Mouse (Mus musculus): ENCODE results near the gene Mcur1.

Gene Mcur1

DNA sequence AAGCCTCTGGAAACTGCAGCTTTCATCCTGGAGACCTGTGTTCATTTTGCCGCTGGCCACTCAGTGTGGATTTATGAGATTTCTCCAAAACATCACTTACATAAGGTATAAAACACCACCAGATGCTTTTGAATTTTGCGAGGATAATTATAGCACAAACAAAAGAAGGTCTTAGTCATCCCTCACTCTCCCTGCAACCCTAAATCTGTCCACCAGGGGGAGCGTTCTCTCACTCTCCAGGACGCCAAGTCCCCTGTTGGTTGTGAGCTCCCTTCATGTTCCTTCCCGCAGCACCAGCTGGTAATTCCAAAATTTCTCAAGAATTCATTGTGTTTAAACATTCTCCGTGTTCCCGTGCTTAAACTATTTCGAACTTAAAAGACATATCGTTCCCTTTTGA, 5.4 kb upstream of the Mcur1 start:
- DNase-seq (ENCODE audit: low spot score), result peak; percentile 78

DNA sequence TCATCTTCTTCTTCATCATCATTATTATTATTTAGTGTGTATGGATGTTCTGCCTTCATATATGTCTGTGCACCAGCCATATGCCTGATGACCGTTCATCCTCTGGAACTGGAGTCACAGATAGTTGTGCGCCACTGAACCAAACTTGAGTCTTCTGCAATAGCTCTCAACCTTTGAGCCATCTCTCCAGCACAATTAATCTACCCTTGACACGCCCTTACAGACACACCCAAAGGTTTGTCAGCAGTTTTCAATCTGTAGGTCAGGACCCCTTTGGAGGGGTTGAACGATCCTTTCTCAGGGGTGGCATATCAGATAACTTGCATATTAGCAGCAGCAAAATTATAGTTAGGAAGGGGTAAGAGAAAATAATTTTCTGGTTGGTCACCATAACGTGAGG, 4.7 kb upstream of the Mcur1 start:
- DNase-seq (ENCODE audit: low spot score), result peak; percentile 14

DNA sequence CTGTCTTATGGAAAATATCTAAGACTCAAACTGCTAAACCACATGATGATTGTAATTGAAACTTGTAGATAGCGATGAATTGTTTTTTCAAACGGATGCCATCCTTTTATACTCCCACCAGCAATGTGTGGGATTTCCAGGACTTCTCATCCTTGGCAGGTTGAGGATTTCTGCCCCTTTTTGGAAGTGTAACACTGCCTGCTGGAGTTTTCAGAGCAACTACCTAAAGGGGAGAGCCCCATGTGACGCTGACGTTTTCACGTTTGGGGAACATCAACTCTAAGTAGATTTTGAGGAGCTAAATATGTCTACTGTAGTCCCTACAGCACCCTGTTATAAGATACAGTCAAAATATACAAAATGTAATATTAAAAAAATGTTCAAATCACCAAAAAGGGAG, 2.7 kb upstream of the Mcur1 start:
- no peak for DNase-seq (ENCODE audit: low spot score)

DNA sequence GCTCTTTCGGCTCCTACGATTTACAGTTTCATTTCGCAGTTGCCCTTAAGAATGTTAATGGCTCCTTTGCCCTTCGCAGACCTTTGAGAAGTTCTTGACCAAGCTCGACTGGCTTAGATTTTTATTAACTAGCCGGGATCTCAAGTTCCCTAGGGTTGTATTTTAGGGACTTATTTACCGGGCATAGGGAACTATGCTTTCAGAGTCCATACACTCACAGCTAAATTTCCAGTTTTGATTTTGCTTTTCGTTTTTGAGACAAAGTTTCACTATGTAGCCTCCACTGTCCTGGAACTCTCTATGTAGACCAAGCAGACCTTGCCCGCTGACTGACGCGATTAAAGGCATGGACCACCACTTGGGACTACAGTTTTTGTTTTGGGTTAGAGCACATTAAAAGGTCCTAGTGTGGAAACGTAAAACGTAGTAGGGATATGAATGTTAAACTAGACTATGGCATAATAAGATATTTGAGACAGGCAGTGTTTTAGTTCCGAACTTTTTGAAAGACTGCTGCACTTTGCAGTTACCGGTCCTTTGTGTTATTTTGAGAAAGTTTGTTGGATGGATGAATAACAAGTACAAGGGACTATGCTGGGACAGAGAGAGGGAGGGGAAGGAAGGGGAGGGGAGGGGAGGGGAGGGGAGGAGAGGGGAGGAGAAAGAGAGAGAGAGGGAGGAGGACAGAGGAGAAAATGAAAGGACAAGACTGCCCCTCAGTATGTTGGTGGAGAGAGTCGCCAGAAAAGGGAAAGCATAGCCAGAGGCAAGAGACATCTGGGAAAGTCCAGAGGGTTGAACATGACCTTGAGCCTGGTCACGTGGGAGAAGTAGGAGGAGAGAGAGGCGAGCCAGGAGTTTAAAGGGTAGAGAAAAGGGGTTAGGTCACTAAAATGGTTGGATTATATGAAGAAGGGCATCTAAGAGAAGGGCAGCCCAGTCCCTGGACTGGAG, 744 bp upstream of the Mcur1 start:
- DNase-seq (ENCODE audit: low spot score), result peak; percentile 33

DNA sequence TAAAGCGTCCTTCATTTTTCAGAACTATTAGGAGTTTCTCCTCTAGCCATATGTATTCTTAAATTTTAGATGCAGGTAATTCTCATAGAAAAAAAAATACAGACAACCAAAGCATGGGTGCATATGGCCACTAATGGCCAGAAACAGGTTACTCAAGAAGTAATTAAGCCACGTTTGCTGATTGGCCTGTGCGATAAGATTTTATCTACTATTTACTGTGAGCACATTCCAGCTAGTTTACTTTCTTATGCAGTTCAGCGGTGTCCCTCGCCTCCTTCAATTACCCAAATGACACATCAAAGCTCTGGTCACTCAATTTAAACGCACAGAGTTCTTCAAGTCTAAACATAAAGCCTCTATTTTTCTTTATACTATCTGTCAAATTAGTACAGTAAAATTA, 1.0 kb downstream of the Mcur1 start:
- peak; percentile 3 for DNase-seq (ENCODE audit: low spot score)

DNA sequence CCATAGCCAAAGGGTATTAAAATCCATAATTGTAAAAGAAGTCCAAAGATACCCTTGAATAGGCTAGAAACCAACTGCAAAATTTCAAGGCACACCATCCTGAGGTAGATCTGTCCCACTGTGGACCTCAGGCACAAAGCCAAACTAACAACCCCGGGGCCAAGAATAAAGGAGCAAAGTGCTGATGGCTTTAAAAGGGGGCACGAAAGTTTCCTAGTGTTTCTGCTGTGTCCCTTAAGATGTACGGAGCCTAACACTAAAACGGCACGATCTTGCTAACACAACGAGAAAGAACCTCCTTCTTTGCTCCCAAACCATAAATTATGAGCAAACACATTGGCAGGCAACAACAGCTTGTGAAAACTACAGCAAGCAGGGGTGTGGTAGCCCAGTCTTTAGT, 1.6 kb downstream of the Mcur1 start:
- DNase-seq (ENCODE audit: low spot score), result no peak

DNA sequence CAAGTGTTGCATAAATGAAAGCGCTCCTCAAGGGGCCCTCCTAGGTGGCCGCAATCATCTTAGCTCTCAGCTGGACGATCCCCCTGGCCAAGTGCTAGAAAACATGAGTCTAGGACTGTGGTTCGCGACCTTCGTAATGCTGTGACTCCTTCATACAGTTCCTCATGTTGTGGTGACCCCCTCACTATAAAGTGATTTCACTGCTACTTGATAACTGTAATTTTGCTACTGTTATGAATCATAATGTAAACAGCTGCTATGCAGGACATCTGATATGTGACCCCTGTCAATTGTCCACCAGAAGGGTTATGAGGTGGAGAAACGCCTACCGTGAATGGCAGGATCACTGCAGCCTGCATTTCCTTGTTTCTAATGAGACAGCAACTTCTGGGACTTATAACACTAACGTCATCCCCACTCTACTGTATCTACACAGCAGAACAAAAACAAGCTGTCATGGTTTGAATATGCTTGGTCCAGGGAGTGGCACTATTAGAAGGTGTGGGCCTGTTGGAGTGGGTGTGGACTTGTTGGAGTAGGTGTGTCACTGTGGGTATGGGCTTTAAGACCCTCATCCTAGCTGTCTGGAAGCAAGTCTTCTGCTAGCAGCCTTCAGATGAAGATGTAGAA, 3.0 kb downstream of the Mcur1 start:
- DNase-seq (ENCODE audit: low spot score), result no peak

DNA sequence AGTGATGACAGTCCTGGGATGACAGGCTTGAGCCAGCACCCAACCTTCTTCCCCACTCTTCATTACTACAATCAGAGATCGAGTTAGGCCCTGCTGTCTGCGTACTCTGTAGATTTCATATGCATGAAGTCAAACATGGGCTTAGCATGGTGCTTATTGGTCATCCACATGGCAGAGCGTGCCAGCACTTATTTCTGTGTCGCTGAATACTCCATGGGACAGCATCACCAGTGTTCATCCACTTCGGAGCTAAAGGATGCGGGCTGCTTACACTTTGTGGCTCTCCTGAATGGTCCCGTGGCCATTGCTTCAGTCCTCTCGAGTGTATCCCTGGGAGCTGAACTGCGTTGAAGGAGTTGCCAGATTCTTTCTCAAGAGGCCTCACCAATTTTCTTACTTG, 4.7 kb downstream of the Mcur1 start:
- DNase-seq (ENCODE audit: low spot score), result no peak

DNA sequence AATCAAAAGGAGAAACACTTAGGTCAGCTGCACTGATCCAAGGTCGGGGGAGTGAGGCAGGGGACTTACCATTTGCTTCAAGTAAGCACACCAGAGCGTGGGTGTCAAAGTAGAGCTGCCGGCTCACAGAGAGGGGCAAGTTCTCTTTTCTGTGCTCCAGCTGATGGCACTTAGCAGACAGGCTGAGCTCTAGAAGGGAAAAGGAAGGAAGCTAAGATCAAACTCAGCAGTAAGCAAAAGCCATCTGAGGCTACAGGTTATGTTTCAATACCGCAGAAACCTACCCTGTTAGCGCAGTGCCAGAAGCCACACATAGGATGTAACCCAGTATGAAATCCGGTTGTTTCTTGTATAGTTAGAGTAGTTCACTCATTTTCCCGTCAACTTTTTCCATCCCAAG, 5.2 kb downstream of the Mcur1 start:
- no peak for DNase-seq (ENCODE audit: low spot score)

DNA sequence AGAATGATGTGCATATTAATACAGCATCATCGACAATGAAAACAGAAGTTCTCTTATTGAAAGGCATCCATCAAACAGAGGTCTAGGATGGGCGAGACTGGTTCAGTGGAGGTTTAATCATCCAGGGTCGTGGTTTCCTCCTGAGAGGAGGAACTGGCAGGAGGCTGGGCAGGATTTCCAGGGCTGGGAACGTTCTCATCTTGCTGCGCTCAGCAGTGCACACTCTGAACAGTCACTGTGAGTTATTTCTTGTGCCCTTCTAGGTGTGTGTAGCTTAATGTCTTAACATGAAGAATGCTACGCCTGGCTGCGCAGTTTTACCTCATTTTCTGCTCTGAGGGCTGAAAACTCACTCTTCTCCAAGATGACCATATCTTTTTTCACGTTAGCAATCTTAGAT, 9.3 kb downstream of the Mcur1 start:
- DNase-seq (ENCODE audit: low spot score), result no peak

DNA sequence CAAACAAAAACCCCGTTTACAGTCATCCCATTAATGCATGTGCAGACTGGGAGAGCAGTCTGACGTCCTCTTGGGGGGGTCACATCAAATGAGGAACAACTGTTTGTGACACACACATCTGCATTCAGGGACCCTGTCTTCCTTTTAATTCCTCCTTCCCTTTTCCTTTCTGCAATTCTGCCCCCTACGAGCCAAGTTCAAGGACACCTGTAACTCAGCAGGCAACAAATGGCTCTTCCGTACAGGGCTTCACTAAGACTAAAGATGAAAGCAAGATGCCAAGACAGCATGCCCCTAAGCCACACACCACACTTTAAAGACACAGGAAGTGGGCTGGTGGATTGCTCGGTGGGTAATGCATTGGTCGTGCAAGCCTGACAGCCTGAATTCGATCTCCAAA, 10.1 kb downstream of the Mcur1 start:
- no peak for DNase-seq (ENCODE audit: low spot score)

DNA sequence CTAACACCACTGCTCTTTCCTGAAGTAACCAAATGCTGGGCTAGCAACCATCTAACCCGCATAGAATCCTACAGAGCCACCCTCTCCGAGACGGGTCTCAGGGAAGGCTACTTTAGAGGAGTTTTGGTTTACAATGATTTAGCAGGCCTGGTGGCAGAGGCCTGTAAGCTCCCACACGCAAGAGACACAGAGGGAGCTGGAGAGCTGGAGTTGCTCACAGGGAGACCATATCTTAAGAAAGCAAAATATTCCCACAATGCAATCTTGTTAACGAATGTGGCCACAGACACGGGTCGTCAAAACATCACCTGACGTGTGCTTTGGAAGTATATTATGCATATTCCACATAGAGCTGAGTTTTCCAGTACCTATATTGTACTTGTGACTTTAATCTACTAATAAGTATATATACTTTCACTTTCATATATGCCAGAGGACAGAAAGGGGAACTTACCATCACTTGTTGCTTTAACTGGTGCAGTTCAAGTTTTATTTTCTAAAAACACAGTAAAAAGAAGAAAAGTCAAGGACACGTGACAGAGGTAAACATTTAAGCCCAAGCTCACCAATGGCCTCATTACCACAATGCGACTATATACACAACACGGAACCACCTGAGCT, 10.8 kb downstream of the Mcur1 start:
- DNase-seq (ENCODE audit: low spot score), result no peak

DNA sequence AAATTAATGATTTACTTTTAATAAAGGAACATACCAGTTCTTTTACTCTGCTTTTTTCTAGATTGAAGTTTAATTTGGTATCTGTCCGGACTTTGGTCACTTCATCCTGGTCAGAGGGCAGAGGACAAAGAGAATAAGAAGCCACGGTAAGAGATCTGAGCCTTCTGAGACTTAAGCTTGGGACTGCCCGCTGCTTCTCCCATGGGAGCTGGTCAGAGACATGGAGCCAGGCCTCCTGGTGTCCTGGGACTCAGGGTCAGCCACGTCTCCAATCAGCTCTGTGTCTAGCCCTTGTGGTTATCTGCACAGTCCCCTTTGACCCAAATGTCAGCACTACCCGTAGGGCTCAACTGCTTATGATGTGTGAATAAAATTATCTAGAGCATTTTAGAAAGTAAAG, 11.4 kb downstream of the Mcur1 start:
- no peak for DNase-seq (ENCODE audit: low spot score)

DNA sequence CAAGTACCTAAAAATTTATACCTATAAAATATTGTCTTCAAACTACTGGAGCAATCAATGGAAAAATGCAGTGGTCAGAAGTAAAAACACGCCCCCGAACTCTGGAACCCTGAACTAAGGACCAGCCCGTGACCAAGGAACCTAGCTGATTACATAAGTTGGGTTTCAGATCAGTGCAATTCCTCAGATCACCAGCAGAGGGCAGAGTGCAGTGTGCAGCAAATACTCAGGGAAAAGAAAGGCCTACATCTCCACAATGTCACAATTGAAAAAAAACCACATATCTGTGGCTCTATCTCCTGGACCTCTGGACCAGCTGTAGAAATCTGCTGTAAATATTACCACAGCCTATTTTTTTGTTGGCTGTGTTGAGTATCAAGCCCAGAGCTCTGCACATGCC, 13.1 kb downstream of the Mcur1 start:
- DNase-seq (ENCODE audit: low spot score), result peak; percentile 75

DNA sequence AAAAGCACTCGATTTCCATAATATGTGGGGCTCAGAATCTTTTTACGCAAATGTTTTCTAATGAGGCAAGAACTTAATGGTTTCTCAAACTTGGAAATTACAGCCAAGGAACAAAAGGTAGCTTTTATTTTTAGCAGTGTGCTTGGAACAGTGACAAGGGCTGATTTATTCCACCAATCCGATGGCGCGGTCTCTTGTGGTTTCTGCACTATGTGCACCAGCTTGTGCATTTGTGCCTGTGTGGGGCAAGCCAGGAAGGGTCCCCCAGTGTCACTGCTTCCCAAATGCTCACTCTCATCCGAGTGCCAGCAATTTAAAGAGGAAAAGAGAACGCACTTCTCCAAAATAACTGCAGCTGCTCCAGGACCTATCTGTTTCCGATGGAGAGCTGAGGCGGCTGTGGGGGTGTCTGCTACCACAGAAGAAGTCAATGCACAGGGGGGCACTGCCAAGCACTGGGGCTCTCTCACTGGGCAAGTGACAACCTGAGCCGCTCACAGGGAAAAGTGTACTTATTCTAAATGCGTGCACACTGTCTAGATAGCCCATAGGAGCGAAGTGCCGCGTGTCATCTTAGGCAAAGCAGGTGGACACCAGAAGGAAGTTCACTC, 19.7 kb downstream of the Mcur1 start:
- DNase-seq (ENCODE audit: low spot score), result no peak

DNA sequence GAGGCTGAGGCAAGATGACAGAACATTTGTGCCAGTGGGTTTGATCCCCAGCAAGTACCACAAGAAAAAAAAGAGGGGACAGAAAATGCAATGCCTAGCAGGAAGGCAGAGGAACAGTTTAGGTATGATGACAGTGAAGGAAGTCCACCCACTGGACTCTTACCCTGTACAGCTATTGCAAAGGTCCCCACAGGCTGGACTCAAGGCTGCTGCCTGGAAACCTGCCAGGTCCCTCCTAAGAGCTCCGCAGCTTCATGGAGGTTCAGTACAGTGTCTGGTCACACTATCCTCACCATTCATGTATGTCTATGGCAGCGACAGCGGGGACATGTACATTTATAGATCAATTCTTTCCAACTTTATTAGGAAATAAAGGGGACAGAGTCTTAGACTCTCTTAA, 20.6 kb downstream of the Mcur1 start:
- no peak for DNase-seq (ENCODE audit: low spot score)

DNA sequence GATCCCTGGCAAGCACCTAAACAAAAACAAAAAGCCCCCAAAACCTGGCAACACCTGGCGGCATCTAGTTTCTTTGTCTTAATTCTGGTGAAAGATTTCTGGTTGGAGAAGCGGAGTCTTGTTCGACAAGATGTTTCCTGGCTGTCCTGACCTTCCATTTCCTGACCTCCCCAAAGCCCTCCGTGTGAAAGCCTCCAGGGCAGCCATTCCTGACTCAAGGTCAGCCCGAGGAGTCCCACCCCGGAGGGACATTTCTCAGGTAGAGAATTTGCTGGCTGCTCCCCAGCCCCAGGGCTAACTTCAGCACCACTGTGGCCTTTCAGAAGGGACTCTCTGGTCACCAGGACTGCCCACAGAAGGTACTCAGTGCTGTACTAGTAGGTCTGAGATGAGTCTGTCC, 22.1 kb downstream of the Mcur1 start:
- DNase-seq (ENCODE audit: low spot score), result no peak

DNA sequence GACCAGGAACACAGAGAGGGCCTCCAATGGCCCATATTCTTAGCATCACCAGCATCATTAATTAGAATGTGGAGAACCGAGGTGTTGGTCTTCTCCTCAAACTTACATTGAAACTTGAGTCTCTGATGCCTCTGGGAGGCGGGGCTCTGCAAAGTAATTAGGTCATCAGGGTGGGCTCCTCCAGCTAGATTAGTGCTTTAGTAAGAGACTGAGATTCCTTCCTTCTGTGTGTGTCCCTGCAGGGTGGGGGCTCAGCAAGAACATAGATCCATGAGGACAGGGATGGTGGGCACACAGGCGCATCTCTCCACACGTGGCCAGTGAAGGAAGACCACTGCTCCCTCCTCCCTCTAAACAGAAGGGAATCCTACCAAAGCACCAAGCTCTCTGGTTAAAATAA, 26.0 kb downstream of the Mcur1 start:
- no peak for DNase-seq (ENCODE audit: low spot score)

DNA sequence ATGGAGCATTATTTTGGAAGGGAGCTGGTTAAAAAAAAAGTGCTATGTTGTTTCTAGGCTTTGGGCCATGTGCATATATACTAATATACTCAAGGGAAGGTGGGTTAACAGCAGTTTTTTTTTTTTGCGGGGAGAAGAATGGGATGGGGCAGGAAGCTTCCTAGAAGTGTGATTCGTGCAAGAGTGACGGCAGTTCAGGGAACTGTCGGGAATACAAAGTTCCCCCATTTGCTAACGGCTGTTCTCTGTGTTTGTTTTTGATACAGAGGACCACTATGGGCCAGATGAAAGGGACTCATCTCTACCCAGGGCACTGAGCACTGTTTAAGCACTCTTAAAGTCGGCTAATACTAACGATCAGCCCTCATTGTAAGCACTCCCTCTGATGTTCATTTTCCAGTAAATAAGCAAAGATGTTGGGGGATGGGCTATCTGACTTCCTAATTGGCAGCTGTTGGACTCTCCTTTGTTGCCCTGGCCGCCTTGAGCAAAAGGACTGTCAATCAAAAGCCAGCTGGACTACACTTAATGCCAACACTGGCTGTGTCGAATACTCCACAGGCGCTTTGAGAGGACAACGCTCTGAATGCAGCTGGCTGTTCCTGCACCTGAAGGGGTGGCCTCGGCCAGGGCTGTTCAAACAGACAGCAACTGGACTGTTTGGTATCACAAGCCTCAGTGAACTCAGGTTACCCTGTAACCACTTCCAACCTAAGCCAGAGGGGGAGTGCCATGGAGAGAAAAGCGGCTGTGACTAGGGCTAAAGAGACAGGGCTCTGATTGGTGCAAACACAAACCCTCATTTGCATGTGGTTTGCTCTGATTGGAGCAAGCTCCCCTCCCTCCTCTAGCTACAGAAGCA, 28.9 kb downstream of the Mcur1 start:
- peak; percentile 45 for DNase-seq (ENCODE audit: low spot score)

DNA sequence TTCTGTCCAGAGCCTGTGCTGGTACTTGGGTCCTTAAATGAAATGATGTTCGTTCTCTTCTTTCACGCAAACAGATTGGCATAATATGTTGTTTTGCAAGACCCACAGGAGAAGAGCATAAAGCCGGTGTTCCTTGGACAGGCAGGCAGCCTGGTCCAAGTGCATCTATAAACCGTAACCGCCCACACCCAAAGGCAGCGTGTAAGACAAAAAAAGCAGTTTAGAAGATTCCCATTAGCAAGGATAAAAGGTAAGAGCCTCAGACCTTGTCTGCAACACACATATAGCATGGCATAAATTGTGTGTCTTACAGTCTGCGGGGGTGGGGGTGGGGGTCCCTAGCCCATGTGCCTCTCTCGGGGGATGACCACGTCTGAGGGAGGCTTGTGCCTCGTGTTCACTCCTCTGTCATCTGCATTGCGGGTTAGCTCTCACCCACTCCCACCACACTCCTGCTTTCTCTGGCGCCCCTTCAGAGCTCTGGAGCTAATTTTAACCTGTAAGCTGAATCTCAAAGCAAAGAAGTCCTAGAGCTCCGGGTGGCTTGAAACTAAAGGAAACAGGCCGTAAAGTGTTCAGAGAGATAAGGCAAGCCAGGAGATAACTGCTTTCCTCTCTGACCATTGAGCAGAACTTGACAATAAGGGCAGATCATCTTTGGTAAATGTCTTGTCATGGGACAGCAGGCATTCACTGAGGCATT, 29.7 kb downstream of the Mcur1 start:
- peak; percentile 27 for DNase-seq (ENCODE audit: low spot score)

DNA sequence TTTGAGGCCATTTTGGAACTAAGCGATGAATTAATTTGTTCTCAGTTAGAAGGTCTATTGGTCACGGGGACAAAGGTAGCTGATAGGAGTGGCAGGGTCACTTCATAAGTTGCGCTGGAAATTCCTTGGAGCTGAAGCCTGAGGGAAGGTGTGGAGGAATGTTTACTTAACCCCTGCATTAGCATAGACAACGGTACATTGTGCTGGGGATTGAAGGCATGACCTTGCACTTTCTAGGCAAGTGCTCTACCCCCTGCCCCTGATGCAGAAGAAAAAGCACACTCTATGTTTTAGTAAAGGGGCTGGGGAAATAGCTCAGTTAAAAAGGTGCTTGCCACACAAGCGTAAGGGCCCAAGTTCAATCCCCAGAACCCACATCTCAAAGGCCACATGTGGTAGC, 33.7 kb downstream of the Mcur1 start:
- DNase-seq (ENCODE audit: low spot score), result no peak

Measured in c-Kit-positive CD71-positive TER-119-positive erythroid progenitor cells, embryonic 14.5 days (primary cell).